ENCODE assay signal across 9 mouse cellular contexts in the genomic region with DNA sequence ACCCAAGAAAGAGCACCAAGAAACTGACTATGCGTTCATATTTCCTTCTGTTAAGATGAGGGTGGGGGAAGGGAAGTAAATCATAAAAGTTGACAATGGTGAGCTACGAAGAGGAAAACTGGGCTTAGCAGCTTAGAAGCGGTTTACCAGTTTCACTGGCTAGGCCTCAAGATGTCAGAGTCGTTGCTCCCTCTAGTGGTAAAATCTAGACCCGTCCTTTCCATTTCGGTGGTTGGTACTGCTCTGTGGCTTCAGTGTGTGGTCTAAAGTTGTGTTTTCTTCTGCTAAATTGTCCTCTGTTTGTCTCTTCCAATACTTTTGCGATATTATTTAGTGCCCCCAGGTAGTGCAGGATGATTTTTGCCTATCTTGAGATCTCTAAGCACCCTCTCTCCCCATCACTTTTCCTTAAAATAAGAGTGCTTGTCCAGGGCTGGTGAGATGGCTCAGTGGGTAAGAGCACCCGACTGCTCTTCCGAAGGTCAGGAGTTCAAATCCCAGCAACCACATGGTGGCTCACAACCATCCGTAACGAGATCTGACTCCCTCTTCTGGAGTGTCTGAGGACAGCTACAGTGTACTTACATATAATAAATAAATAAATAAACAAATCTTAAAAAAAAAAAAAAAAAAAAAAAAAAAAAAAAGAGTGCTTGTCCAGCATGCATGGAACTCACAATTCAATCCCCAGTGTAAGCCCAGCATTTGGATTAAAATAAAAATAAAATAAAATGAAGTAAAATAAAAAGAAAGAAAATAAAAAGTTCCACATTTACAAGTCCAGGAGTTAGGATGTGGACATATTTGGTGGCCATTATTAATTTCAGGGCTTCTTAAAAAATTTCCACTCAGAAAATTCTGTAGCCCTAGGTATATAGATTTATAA. TPM values are rescaled to one million over a fixed set of nuclear protein-coding genes. Genes with fewer than 3 reads are reported as not detected.
DNase-seq lines count a peak whose midpoint lies in the region; ATAC-seq and TF ChIP-seq lines count a peak whose summit lies in the region.
"Had no signal": no experiment of that assay in that cellular context is flagged by ENCODE, and none has a peak within 500 bp of the region (broad histone marks: within the 10 kb centered on the region; RNA-seq: fewer than 3 reads in every experiment).

No protein-coding gene starts in this region.

- no peaks in the 10 kb centered on the region for H3K4me1 ChIP-seq in hindbrain, embryonic 10.5 days (replicated peaks)
- no peaks in the 10 kb centered on the region for H3K4me1 ChIP-seq in hindbrain, embryonic 12.5 days
- no peaks in the 10 kb centered on the region for H3K4me1 ChIP-seq in ES-E14 (ENCODE audit: control insufficient read depth in 2 of 2, insufficient read depth in 2 of 2, low read length in 2 of 2, poor library complexity in 1 of 2)

- no peaks in the 10 kb centered on the region for H3K27me3 ChIP-seq in hindbrain, embryonic 10.5 days (ENCODE audit: insufficient read depth, poor library complexity, severe bottlenecking)
- H3K27me3 ChIP-seq in hindbrain, embryonic 12.5 days = no peaks in the 10 kb centered on the region

- no peak overlapping the region for H3K4me3 ChIP-seq in hindbrain, embryonic 10.5 days
- H3K4me3 ChIP-seq in hindbrain, embryonic 12.5 days = no peak overlapping the region
- H3K4me3 ChIP-seq in ES-E14 (ENCODE audit: insufficient read depth in 1 of 2, low read depth in 1 of 2, low read length in 2 of 2, poor library complexity in 1 of 2, severe bottlenecking in 1 of 2) = no peak overlapping the region
- H3K4me3 ChIP-seq: myocyte had no signal

- 24% methylated on average over 11 of the region's 11 CpGs for WGBS in hindbrain, embryonic 10.5 days
- 25% methylated on average over 10 of the region's 11 CpGs for WGBS in hindbrain, embryonic 12.5 days

- no peak overlapping the region for H3K9ac ChIP-seq in hindbrain, embryonic 12.5 days
- no peak overlapping the region for H3K9ac ChIP-seq in ES-E14 (ENCODE audit: insufficient read depth, low read depth, low read length, poor library complexity, severe bottlenecking)

- no peak overlapping the region for H3K4me2 ChIP-seq in hindbrain, embryonic 12.5 days (replicated peaks)

- DNase-seq in hindbrain, embryonic 10.5 days (ENCODE audit: low spot score) = peak; percentile 52
- DNase-seq in ES-E14 (ENCODE audit: low read depth, low spot score) = peak; percentile 59
- peak; percentile 35 for DNase-seq in cerebellum, adult 9-11 months
- DNase-seq in heart, adult 9 months (ENCODE audit: low spot score in 2 of 2) = peak; percentile 8 to 17
- peak; percentile 54 for DNase-seq in kidney, postnatal 36 days
- peak; percentile 18 to 63 for DNase-seq in thymus, postnatal 10 days (ENCODE audit: low spot score in 2 of 2)

- H3K36me3 ChIP-seq in hindbrain, embryonic 10.5 days = no peaks in the 10 kb centered on the region
- H3K36me3 ChIP-seq in hindbrain, embryonic 12.5 days = no peaks in the 10 kb centered on the region
- H3K36me3 ChIP-seq in ES-E14 (ENCODE audit: control insufficient read depth, insufficient read depth, low read length, poor library complexity, severe bottlenecking) = no peaks in the 10 kb centered on the region

- no peak for ATAC-seq in hindbrain, embryonic 12.5 days (ENCODE audit: low FRiP score)
- peak; percentile 98 for ATAC-seq in megakaryocyte progenitor cell, adult 5-6 weeks (replicated peaks; ENCODE audit: poor library complexity)

- in situ Hi-C loops in ES-E14 (cut with MboI; ENCODE audit: low sequenced_read_pairs in 2 of 2, unreplicated experiment in 2 of 2) = no loop called here

- peak overlapping the region; percentile 45; the same call in 1 of the 2 replicates for H3K27ac ChIP-seq in hindbrain, embryonic 10.5 days
- H3K27ac ChIP-seq in hindbrain, embryonic 12.5 days = no peak overlapping the region
- no peak overlapping the region for H3K27ac ChIP-seq in ES-E14 (ENCODE audit: insufficient read depth, low read depth, low read length, poor library complexity, severe bottlenecking)

- H3K9me3 ChIP-seq in hindbrain, embryonic 10.5 days = no peaks in the 10 kb centered on the region
- H3K9me3 ChIP-seq in hindbrain, embryonic 12.5 days (replicated peaks) = no peaks in the 10 kb centered on the region
- H3K9me3 ChIP-seq in ES-E14 (ENCODE audit: control insufficient read depth, insufficient read depth, low read depth, low read length) = no peaks in the 10 kb centered on the region

TF ChIP-seq in ES-E14, 5 proteins besides CTCF, POLR2A, EP300 and RAD21:
- TF ChIP-seq ZNF384 (IDR thresholded peaks at IDR 0.05; ENCODE audit: low read depth, low read length) (no peak), MAFK (IDR thresholded peaks at IDR 0.05; ENCODE audit: insufficient read depth, low read depth, low read length) (no peak), HCFC1 (IDR thresholded peaks at IDR 0.05; ENCODE audit: borderline replicate concordance, insufficient read depth, low read length) (no peak), ZC3H11A (IDR thresholded peaks at IDR 0.05; ENCODE audit: borderline replicate concordance, low read depth, low read length) (no peak), CHD2 (IDR thresholded peaks at IDR 0.05; ENCODE audit: low read depth, low read length) (no peak)

RNA-seq across cellular contexts. Expression of a gene that starts 38.2 kb away (rescaled TPM):
- polyA plus RNA-seq in hindbrain, embryonic 10.5 days (2016; fragmentation: Nextera tagmentation; extraction: Ambion mirVana) = 13.4 and 13.9 TPM in 2 replicates
- 20.8 and 21.1 TPM in 2 replicates for polyA plus RNA-seq in hindbrain, embryonic 12.5 days (2016; fragmentation: Nextera tagmentation; extraction: Ambion mirVana)
- 2.2 and 3.6 TPM in 2 replicates for total RNA-seq in ES-E14 (2012; rRNA removed)
- 1.3 and 1.9 TPM in 2 replicates for total RNA-seq in megakaryocyte progenitor cell, adult 5-6 weeks (2015)
- total RNA-seq in megakaryocyte progenitor cell, adult 5-6 weeks (2017) = 0.50 and 1.2 TPM in 2 replicates

RNA-seq across cellular contexts. Expression of a gene that starts 45.1 kb away (rescaled TPM):
- polyA plus RNA-seq in hindbrain, embryonic 10.5 days (2016; fragmentation: Nextera tagmentation; extraction: Ambion mirVana) = 36.1 and 47.3 TPM in 2 replicates
- polyA plus RNA-seq in hindbrain, embryonic 12.5 days (2016; fragmentation: Nextera tagmentation; extraction: Ambion mirVana) = 34.5 and 38.7 TPM in 2 replicates
- 11.4 and 13.6 TPM in 2 replicates for total RNA-seq in ES-E14 (2012; rRNA removed)
- 16.7 and 22.6 TPM in 2 replicates for total RNA-seq in megakaryocyte progenitor cell, adult 5-6 weeks (2015)
- 13.0 and 18.5 TPM in 2 replicates for total RNA-seq in megakaryocyte progenitor cell, adult 5-6 weeks (2017)

RNA-seq across cellular contexts. Expression of a gene that starts 45.2 kb away (rescaled TPM):
- 12.6 and 15.0 TPM in 2 replicates for polyA plus RNA-seq in hindbrain, embryonic 10.5 days (2016; fragmentation: Nextera tagmentation; extraction: Ambion mirVana)
- 18.0 and 19.1 TPM in 2 replicates for polyA plus RNA-seq in hindbrain, embryonic 12.5 days (2016; fragmentation: Nextera tagmentation; extraction: Ambion mirVana)
- 9.9 and 11.6 TPM in 2 replicates for total RNA-seq in ES-E14 (2012; rRNA removed)
- total RNA-seq in megakaryocyte progenitor cell, adult 5-6 weeks (2015) = 3.6 and 4.9 TPM in 2 replicates
- 2.2 and 4.5 TPM in 2 replicates for total RNA-seq in megakaryocyte progenitor cell, adult 5-6 weeks (2017)

RNA-seq across cellular contexts. Expression of a gene that starts 59.4 kb away (rescaled TPM):
- polyA plus RNA-seq in hindbrain, embryonic 10.5 days (2016; fragmentation: Nextera tagmentation; extraction: Ambion mirVana) = not detected in 2 replicates
- polyA plus RNA-seq in hindbrain, embryonic 12.5 days (2016; fragmentation: Nextera tagmentation; extraction: Ambion mirVana) = not detected in 2 replicates
- total RNA-seq in ES-E14 (2012; rRNA removed) = not detected in 2 replicates
- total RNA-seq in megakaryocyte progenitor cell, adult 5-6 weeks (2015) = not detected in 2 replicates
- total RNA-seq in megakaryocyte progenitor cell, adult 5-6 weeks (2017) = not detected in 2 replicates
- polyA plus RNA-seq: myocyte had no signal
